Mouse (Mus musculus): ENCODE measurements around the gene Gm3625. TPM values are rescaled to one million over a fixed set of nuclear protein-coding genes. Genes with fewer than 3 reads are reported as not detected.

Gm3625 gene
- total and polyA plus RNA-seq, 3 experiments = not detected

GRCm38 (mm10) chr12:4546491-4546890 lies 46.2 kb downstream of the Gm3625 start:
- Histone ChIP-seq H3K9ac (ENCODE audit: control insufficient read depth, low read depth, low read length, poor library complexity, severe bottlenecking) (no peak overlapping the region), H3K27me3 (ENCODE audit: control insufficient read depth in 1 of 2, insufficient read depth in 2 of 2, low read length in 2 of 2) (no peaks in the 10 kb centered on the region), H3K4me3 (ENCODE audit: control insufficient read depth in 1 of 2, insufficient read depth in 1 of 2, low read depth in 2 of 2, low read length in 2 of 2) (no peak overlapping the region), H3K9me3 (replicated peaks; ENCODE audit: insufficient read depth, low read length) (no peaks in the 10 kb centered on the region), H3K27ac (ENCODE audit: control insufficient read depth, low read depth, low read length) (no peak overlapping the region), H3K36me3 (ENCODE audit: control insufficient read depth in 1 of 2, insufficient read depth in 2 of 2, low read length in 2 of 2) (peaks cover 0 to 2% of the 10 kb centered on the region in 2 experiments; a peak in 2 of 4 replicates), H3K79me2 (ENCODE audit: control insufficient read depth, insufficient read depth, low read length, poor library complexity) (no peaks in the 10 kb centered on the region), H3K4me1 (ENCODE audit: control insufficient read depth in 1 of 2, insufficient read depth in 2 of 2, low read length in 2 of 2) (peaks cover 0 to 3% of the 10 kb centered on the region in 2 experiments; a peak in 1 of 4 replicates)
- DNase-seq (ENCODE audit: low read depth, low spot score) = no peak
- TF ChIP-seq MAFK (IDR thresholded peaks at IDR 0.05; ENCODE audit: borderline replicate concordance, low read depth, low read length) (no peak), ZNF384 (IDR thresholded peaks at IDR 0.05; ENCODE audit: low read depth, low read length) (no peak), ZKSCAN1 (IDR thresholded peaks at IDR 0.05; ENCODE audit: low read depth, low read length) (no peak), ZC3H11A (IDR thresholded peaks at IDR 0.05; ENCODE audit: low read depth, low read length) (no peak), KAT2A (conservative IDR thresholded peaks at IDR 0.05; ENCODE audit: low read depth, low read length) (no peak), MYB (IDR thresholded peaks at IDR 0.05; ENCODE audit: low read depth, low read length) (no peak), NELFE (IDR thresholded peaks at IDR 0.05; ENCODE audit: low read depth, low read length) (no peak), JUND (IDR thresholded peaks at IDR 0.05; ENCODE audit: low read depth, low read length) (no peak), HCFC1 (IDR thresholded peaks at IDR 0.05; ENCODE audit: low read depth, low read length) (no peak), POLR2AphosphoS5 (IDR thresholded peaks at IDR 0.05; ENCODE audit: borderline replicate concordance, low read depth, low read length) (no peak), USF2 (IDR thresholded peaks at IDR 0.05; ENCODE audit: borderline replicate concordance in 1 of 2, insufficient read depth in 1 of 2, low read depth in 1 of 2, low read length in 2 of 2) (no peak), CHD2 (IDR thresholded peaks at IDR 0.05; ENCODE audit: low read length) (no peak), TBP (IDR thresholded peaks at IDR 0.05; ENCODE audit: low read depth, low read length) (no peak)

- Histone ChIP-seq H3K79me2 (ENCODE audit: control insufficient read depth, insufficient read depth, low read length, poor library complexity) (no peaks in the 10 kb centered on the region), H3K4me3 (ENCODE audit: control insufficient read depth in 1 of 2, insufficient read depth in 1 of 2, low read depth in 2 of 2, low read length in 2 of 2) (no peak overlapping the region), H3K27me3 (ENCODE audit: control insufficient read depth in 1 of 2, insufficient read depth in 2 of 2, low read length in 2 of 2) (no peaks in the 10 kb centered on the region), H3K36me3 (ENCODE audit: control insufficient read depth in 1 of 2, insufficient read depth in 2 of 2, low read length in 2 of 2) (peaks cover 0 to 2% of the 10 kb centered on the region in 2 experiments; a peak in 2 of 4 replicates), H3K4me1 (ENCODE audit: control insufficient read depth in 1 of 2, insufficient read depth in 2 of 2, low read length in 2 of 2) (peaks cover 0 to 3% of the 10 kb centered on the region in 2 experiments; a peak in 1 of 4 replicates), H3K27ac (ENCODE audit: control insufficient read depth, low read depth, low read length) (no peak overlapping the region), H3K9ac (ENCODE audit: control insufficient read depth, low read depth, low read length, poor library complexity, severe bottlenecking) (no peak overlapping the region), H3K9me3 (replicated peaks; ENCODE audit: insufficient read depth, low read length) (no peaks in the 10 kb centered on the region)
- TF ChIP-seq RCOR1 (IDR thresholded peaks at IDR 0.05; ENCODE audit: low read depth, low read length) (no peak), KAT2A (conservative IDR thresholded peaks at IDR 0.05; ENCODE audit: low read depth, low read length) (no peak), USF2 (IDR thresholded peaks at IDR 0.05; ENCODE audit: borderline replicate concordance in 1 of 2, insufficient read depth in 1 of 2, low read depth in 1 of 2, low read length in 2 of 2) (no peak), POLR2AphosphoS2 (IDR thresholded peaks at IDR 0.05; ENCODE audit: low read length) (no peak), TBP (IDR thresholded peaks at IDR 0.05; ENCODE audit: low read depth, low read length) (no peak), GABPA (IDR thresholded peaks at IDR 0.05; ENCODE audit: low read depth, low read length) (no peak), EP300 (IDR thresholded peaks at IDR 0.05; ENCODE audit: low read depth in 1 of 2, low read length in 2 of 2) (no peak), TAL1 (IDR thresholded peaks at IDR 0.05; ENCODE audit: low read length) (no peak), JUND (IDR thresholded peaks at IDR 0.05; ENCODE audit: low read depth, low read length) (no peak), RAD21 (IDR thresholded peaks at IDR 0.05; ENCODE audit: low read depth, low read length) (no peak)
- DNase-seq (ENCODE audit: low read depth, low spot score) = peak; percentile 68
Measured at GRCm38 (mm10) chr12:4545425-4545824, 47.3 kb downstream of the Gm3625 start.

Data from MEL (cell line).